Mouse (Mus musculus) myocyte (in vitro differentiated cells): ENCODE data around the gene Dhx35.

Source experiments
- CEBPB ChIP-seq: IDR thresholded peaks from 2 replicates; pipeline ENCODE4 v1.6.1; 2011; ENCODE audit warnings: mild to moderate bottlenecking, moderate library complexity; ENCODE audit not compliant: poor library complexity, insufficient read depth, severe bottlenecking
- MAX ChIP-seq: IDR thresholded peaks from one replicate; pipeline ENCODE4 v1.6.1; 2011; ENCODE audit warnings: low read depth, mild to moderate bottlenecking, control low read depth
- POLR2A ChIP-seq: IDR thresholded peaks from one replicate; pipeline ENCODE4 v1.6.1; 2011; ENCODE audit warnings: low read depth, mild to moderate bottlenecking, control low read depth, moderate library complexity; ENCODE audit not compliant: insufficient read length
- POLR2AphosphoS2 ChIP-seq: IDR thresholded peaks from one replicate; pipeline ENCODE4 v1.6.1; 2011; ENCODE audit warnings: low read depth, control low read depth; ENCODE audit not compliant: insufficient read length
- SRF ChIP-seq: IDR thresholded peaks from one replicate; pipeline ENCODE4 v1.6.1; 2011; ENCODE audit warnings: low read depth; ENCODE audit not compliant: control insufficient read depth, insufficient read length
- TCF12 ChIP-seq: IDR thresholded peaks from one replicate; pipeline ENCODE4 v1.6.1; 2011; ENCODE audit warnings: mild to moderate bottlenecking, control low read depth; ENCODE audit not compliant: poor library complexity, insufficient read depth, severe bottlenecking
- USF1 ChIP-seq: IDR thresholded peaks from one replicate; pipeline ENCODE4 v1.6.1; 2011; ENCODE audit warnings: low read depth, mild to moderate bottlenecking, control low read depth, moderate library complexity

DNA sequence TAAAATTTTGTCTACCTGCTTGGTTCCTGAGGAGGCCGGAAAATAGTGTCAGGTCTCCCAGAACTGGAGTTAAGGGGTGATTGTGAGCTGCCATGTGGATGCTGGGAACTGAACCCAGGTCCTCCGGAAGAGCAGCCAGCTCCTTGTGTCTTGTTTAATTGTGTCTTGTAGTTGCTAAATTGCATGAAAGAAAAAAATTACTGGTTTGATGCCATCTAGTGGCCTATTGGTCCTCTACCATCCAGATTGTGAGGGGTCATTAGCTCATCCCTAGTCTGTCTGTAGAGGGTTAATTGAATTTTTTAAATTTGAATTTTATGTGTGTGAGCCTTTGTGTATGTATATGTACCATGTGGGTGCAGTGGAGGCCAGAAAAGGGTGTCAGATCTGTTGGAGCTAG lies 33.5 kb downstream of the Dhx35 start:
- no peak for TF ChIP-seq POLR2A
- TF ChIP-seq USF1, result no peak
- no peak for TF ChIP-seq POLR2AphosphoS2
- no peak for TF ChIP-seq CEBPB
- no peak for TF ChIP-seq TCF12
- no peak for TF ChIP-seq SRF
- no peak for TF ChIP-seq MAX
